Mouse (Mus musculus): ENCODE data around the gene Cdkn1a.

- TF ChIP-seq EP300 (IDR thresholded peaks at IDR 0.05; ENCODE audit: low read depth): no peak
- no peak for TF ChIP-seq CTCF (IDR thresholded peaks at IDR 0.05; ENCODE audit: low read depth)
Measured at GRCm38 (mm10) chr17:29065245-29065940, 25.4 kb upstream of the Cdkn1a start.

Measured in liver, embryonic 14.5 days (tissue).